Mouse (Mus musculus): Measurements from ENCODE around the gene 2310011J03Rik. TPM values are rescaled to one million over a fixed set of nuclear protein-coding genes. Genes with fewer than 3 reads are reported as not detected.

Gene 2310011J03Rik
- polyA plus RNA-seq, 1 experiment: 25.7 TPM

GRCm38 (mm10) chr10:80330084-80330483, 9.7 kb upstream of the 2310011J03Rik start:
- Histone ChIP-seq H3K27ac (replicated peaks; ENCODE audit: low read depth, low read length) (no peak overlapping the region), H3K4me1 (ENCODE audit: control insufficient read depth, insufficient read depth, insufficient read length, low read length) (peaks cover 3% of the 10 kb centered on the region), H3K4me3 (ENCODE audit: insufficient read depth, low read depth, low read length) (peak overlapping the region; percentile 55)

- no peak within 1 kb of the TSS for H3K27ac ChIP-seq (replicated peaks; ENCODE audit: low read depth, low read length)
- peaks cover 3% of the 10 kb centered on the region for H3K4me1 ChIP-seq (ENCODE audit: control insufficient read depth, insufficient read depth, insufficient read length, low read length)
- peak within 1 kb of the TSS; percentile 55 for H3K4me3 ChIP-seq (ENCODE audit: insufficient read depth, low read depth, low read length)
Observed at GRCm38 (mm10) chr10:80329273-80330081, 9.1 kb upstream of the 2310011J03Rik start, which contains the start of the genes Pcsk4 and Reep6. TSS of gene Pcsk4 (minus strand) at chr10:80329498. TSS of gene Reep6 (plus strand) at chr10:80329953.

- Histone ChIP-seq H3K4me3 (ENCODE audit: insufficient read depth, low read depth, low read length) (no peak overlapping the region), H3K27ac (replicated peaks; ENCODE audit: low read depth, low read length) (no peak overlapping the region)
Observed at GRCm38 (mm10) chr10:80325045-80325444, 4.7 kb upstream of the 2310011J03Rik start.

GRCm38 (mm10) chr10:80324120-80325037, 4.0 kb upstream of the 2310011J03Rik start:
- H3K4me3 ChIP-seq (ENCODE audit: insufficient read depth, low read depth, low read length): peak overlapping the region; percentile 44
- peaks cover 6% of the 10 kb centered on the region for H3K4me1 ChIP-seq (ENCODE audit: control insufficient read depth, insufficient read depth, insufficient read length, low read length)
- peak overlapping the region; percentile 85 for H3K27ac ChIP-seq (replicated peaks; ENCODE audit: low read depth, low read length)

More at GRCm38 (mm10) chr10:80325045-80325444, 4.7 kb upstream of the 2310011J03Rik start:
- H3K4me1 ChIP-seq (ENCODE audit: control insufficient read depth, insufficient read depth, insufficient read length, low read length): peaks cover 3% of the 10 kb centered on the region; the same call in 1 of the 2 replicates

- Histone ChIP-seq H3K4me1 (ENCODE audit: control insufficient read depth, insufficient read depth, insufficient read length, low read length) (peaks cover 8% of the 10 kb centered on the region), H3K27ac (replicated peaks; ENCODE audit: low read depth, low read length) (peak overlapping the region; percentile 90), H3K4me3 (ENCODE audit: insufficient read depth, low read depth, low read length) (peak overlapping the region; percentile 87)
Observed at GRCm38 (mm10) chr10:80323261-80324119, 3.2 kb upstream of the 2310011J03Rik start.

- Histone ChIP-seq H3K4me1 (ENCODE audit: control insufficient read depth, insufficient read depth, insufficient read length, low read length) (peaks cover 8% of the 10 kb centered on the region), H3K4me3 (ENCODE audit: insufficient read depth, low read depth, low read length) (peak overlapping the region; percentile 87), H3K27ac (replicated peaks; ENCODE audit: low read depth, low read length) (peak overlapping the region; percentile 15; the same call in 1 of the 2 replicates)
Observed at GRCm38 (mm10) chr10:80322811-80323211, 2.5 kb upstream of the 2310011J03Rik start.

- Histone ChIP-seq H3K4me3 (ENCODE audit: insufficient read depth, low read depth, low read length) (peak overlapping the region; percentile 87), H3K27ac (replicated peaks; ENCODE audit: low read depth, low read length) (peak overlapping the region; percentile 15; the same call in 1 of the 2 replicates), H3K4me1 (ENCODE audit: control insufficient read depth, insufficient read depth, insufficient read length, low read length) (peaks cover 8% of the 10 kb centered on the region)
Observed at GRCm38 (mm10) chr10:80321670-80322581, 1.6 kb upstream of the 2310011J03Rik start.

GRCm38 (mm10) chr10:80321014-80321669, 805 bp upstream of the 2310011J03Rik start:
- Histone ChIP-seq H3K4me3 (ENCODE audit: insufficient read depth, low read depth, low read length) (no peak overlapping the region), H3K4me1 (ENCODE audit: control insufficient read depth, insufficient read depth, insufficient read length, low read length) (peaks cover 8% of the 10 kb centered on the region), H3K27ac (replicated peaks; ENCODE audit: low read depth, low read length) (no peak overlapping the region; the same call in 1 of the 2 replicates)

- no peak overlapping the region for H3K4me3 ChIP-seq (ENCODE audit: insufficient read depth, low read depth, low read length)
- H3K27ac ChIP-seq (replicated peaks; ENCODE audit: low read depth, low read length): no peak overlapping the region
- peaks cover 8% of the 10 kb centered on the region for H3K4me1 ChIP-seq (ENCODE audit: control insufficient read depth, insufficient read depth, insufficient read length, low read length)
Observed at GRCm38 (mm10) chr10:80317011-80317410, 3.3 kb downstream of the 2310011J03Rik start.

- Histone ChIP-seq H3K4me1 (ENCODE audit: control insufficient read depth, insufficient read depth, insufficient read length, low read length) (peaks cover 8% of the 10 kb centered on the region), H3K27ac (replicated peaks; ENCODE audit: low read depth, low read length) (no peak overlapping the region), H3K4me3 (ENCODE audit: insufficient read depth, low read depth, low read length) (no peak overlapping the region)
Observed at GRCm38 (mm10) chr10:80316359-80316781, 4.0 kb downstream of the 2310011J03Rik start.

GRCm38 (mm10) chr10:80315315-80315714, 5.0 kb downstream of the 2310011J03Rik start:
- Histone ChIP-seq H3K4me3 (ENCODE audit: insufficient read depth, low read depth, low read length) (no peak overlapping the region), H3K4me1 (ENCODE audit: control insufficient read depth, insufficient read depth, insufficient read length, low read length) (peaks cover 5% of the 10 kb centered on the region)

GRCm38 (mm10) chr10:80314494-80315001, 5.8 kb downstream of the 2310011J03Rik start:
- Histone ChIP-seq H3K4me3 (ENCODE audit: insufficient read depth, low read depth, low read length) (no peak overlapping the region), H3K4me1 (ENCODE audit: control insufficient read depth, insufficient read depth, insufficient read length, low read length) (peaks cover 4% of the 10 kb centered on the region), H3K27ac (replicated peaks; ENCODE audit: low read depth, low read length) (no peak overlapping the region)

More at GRCm38 (mm10) chr10:80315315-80315714, 5.0 kb downstream of the 2310011J03Rik start:
- H3K27ac ChIP-seq (replicated peaks; ENCODE audit: low read depth, low read length): no peak overlapping the region

Data from brown adipose tissue, adult 24 weeks (tissue).